Mouse (Mus musculus): ENCODE measurements around the gene AI464131.

- TF ChIP-seq POLR2A (IDR thresholded peaks at IDR 0.05; ENCODE audit: borderline replicate concordance, extremely low read depth, low read depth, low read length) (no peak), CTCF (IDR thresholded peaks at IDR 0.05; ENCODE audit: insufficient read depth, low read length) (no peak)
Measured at GRCm38 (mm10) chr4:41480254-41480653, 22.6 kb downstream of the AI464131 start.
